Mouse (Mus musculus) urinary bladder, postnatal 36 days (tissue): ENCODE measurements around the gene Smad1.

Experiments used
- DNase-seq, 2 experiments: peaks; one replicate each; pipeline ENCODE4 v3.0.0; 2022; ENCODE audit warnings: low spot score in 2 of 2, mixed read lengths in 1 of 2

Gene Smad1

DNA sequence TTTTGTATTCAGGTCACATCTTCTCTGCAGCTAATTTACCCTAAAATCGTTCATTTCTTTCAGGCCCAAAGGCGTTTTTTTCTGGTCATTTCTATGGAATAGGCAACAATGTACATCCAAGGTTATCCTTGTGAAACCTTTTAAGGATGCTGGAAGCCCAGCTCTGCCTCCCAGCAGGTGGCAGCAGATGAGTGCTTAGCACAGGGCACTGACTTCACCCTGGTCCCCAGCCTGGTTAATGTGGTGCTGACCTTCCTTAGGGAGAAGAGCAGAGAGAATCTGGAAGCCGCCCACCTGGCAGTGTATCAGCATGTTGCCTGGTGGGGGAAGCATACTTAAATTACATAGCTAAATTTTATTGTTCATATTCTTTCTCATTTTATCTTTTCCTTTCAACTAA lies 101.6 kb downstream of the Smad1 start:
- peak; percentile 56 to 71 for DNase-seq

GRCm38 (mm10) chr8:79295276-79296105 lies 103.8 kb downstream of the Smad1 start:
- DNase-seq = no peak

DNA sequence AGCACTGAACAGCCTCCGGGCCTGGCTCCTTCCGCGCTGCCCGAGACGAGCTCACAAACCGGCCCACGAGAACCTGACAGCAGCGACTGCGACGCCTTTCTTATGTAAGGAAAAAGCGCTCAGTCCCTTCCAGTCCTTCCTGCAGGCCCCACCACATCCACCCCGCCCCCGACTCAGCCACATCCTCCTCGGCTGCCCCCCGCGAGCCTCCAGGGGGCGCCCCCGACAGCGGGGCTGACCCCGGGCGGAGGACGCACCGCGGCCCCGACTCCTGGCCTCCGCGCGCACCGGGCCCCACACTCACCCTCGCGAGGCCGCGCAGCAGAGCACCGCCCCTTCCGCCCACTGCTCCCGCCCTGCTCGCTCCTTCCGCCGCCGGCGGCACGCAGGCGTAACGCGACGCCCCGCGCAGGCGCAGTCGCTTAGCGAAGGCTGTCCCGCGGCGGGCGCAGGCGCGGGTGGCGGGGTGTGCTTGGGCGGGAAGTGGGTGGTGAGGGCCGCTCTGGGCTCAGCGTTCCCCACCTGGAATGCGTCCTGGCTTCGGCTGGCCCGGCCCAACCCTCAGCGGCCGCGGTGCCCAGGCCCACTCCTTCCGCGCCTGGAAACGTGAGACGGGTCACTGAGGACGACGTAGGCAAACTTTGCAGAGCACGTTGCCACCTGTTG lies 104.6 kb downstream of the Smad1 start, which contains the start of gene Mmaa:
TSS of gene Mmaa (minus strand) at position 328 of the 666 bp plus-strand sequence.
- peak; percentile 94 to 96 for DNase-seq

DNA sequence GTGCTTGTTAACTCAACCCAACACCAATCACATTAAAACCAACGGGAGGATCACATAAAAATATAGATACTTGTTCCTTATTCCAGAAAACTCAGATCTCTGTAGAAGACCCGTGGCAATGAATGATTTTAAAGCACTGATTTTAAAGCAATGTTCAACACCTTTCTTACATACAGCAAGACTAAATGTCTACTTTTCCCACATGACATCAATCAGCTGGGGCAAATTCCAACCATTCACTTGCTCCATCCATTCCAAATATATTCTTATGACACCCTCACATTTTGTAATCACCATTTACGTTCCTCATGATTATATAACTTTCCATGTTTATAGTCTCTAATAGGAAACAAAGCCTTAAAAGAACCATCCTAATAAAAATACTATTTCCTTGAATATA lies 105.5 kb downstream of the Smad1 start:
- DNase-seq = no peak

GRCm38 (mm10) chr8:79292712-79293264 lies 106.5 kb downstream of the Smad1 start:
- no peak for DNase-seq

- no peak for DNase-seq
These were observed 109.7 kb downstream of the Smad1 start for GRCm38 (mm10) chr8:79289592-79289991.

GRCm38 (mm10) chr8:79288681-79289080 lies 110.6 kb downstream of the Smad1 start:
- DNase-seq = no peak
